Mouse (Mus musculus): ENCODE measurements around the gene Rgs13.

- TF ChIP-seq CTCF (IDR thresholded peaks at IDR 0.05; ENCODE audit: borderline replicate concordance, extremely low read depth, insufficient read depth, insufficient read length): no peak
- TF ChIP-seq POLR2A (IDR thresholded peaks at IDR 0.05; ENCODE audit: borderline replicate concordance, extremely low read depth, insufficient read depth, insufficient read length, poor library complexity, severe bottlenecking): no peak
These were observed 38.1 kb upstream of the Rgs13 start for GRCm38 (mm10) chr1:144215230-144215629.

Data from brain, embryonic 14.5 days (tissue).